Mouse (Mus musculus) testis, adult 2 months (tissue): ENCODE measurements around the gene Gm11595. TPM values are rescaled to one million over a fixed set of nuclear protein-coding genes. Genes with fewer than 3 reads are reported as not detected.
"Not testable (repeated sequence)": the region's sequence is repeated elsewhere in the genome, so short reads cannot be mapped to it uniquely, and the experiment has no call there.

Experiments used
- H3K27ac ChIP-seq: fragments of 200-500 bp; 2 replicates; pipeline ENCODE4 v1.5.1; 2012; ENCODE audit warnings: low read depth, low read length; ENCODE audit not compliant: control insufficient read depth, insufficient read depth
- H3K27me3 ChIP-seq: fragments of 200-500 bp; 2 replicates; pipeline ENCODE4 v1.6.1; 2012; ENCODE audit warnings: mild to moderate bottlenecking, low read length, moderate library complexity; ENCODE audit not compliant: control insufficient read depth, insufficient read depth
- H3K36me3 ChIP-seq: fragments of 200-500 bp; 2 replicates; pipeline ENCODE4 v1.6.1; 2012; ENCODE audit warnings: mild to moderate bottlenecking, low read length; ENCODE audit not compliant: control insufficient read depth, insufficient read depth
- H3K4me1 ChIP-seq: fragments of 200-500 bp; 2 replicates; pipeline ENCODE4 v1.6.1; 2012; ENCODE audit warnings: low read length; ENCODE audit not compliant: control insufficient read depth, insufficient read depth
- H3K4me3 ChIP-seq: fragments of 200-500 bp; 2 replicates; pipeline ENCODE4 v1.5.1; 2012; ENCODE audit warnings: low read depth, mild to moderate bottlenecking, low read length, moderate library complexity, mixed read lengths; ENCODE audit not compliant: control insufficient read depth
- CTCF ChIP-seq: fragments of 200-500 bp; IDR thresholded peaks from 2 replicates; pipeline ENCODE4 v1.5.1; 2012; ENCODE audit warnings: low read depth, mild to moderate bottlenecking, inconsistent platforms, low read length, moderate library complexity; ENCODE audit not compliant: control insufficient read depth, insufficient read depth, insufficient replicate concordance
- POLR2A ChIP-seq: fragments of 200-500 bp; IDR thresholded peaks from 2 replicates; pipeline ENCODE4 v1.6.1; 2012; ENCODE audit warnings: low read depth, mild to moderate bottlenecking, inconsistent platforms, low read length, moderate library complexity; ENCODE audit not compliant: control insufficient read depth
- polyA plus RNA-seq: library from polyadenylated mRNA; depleted of rRNA; stranded (reverse); fragments of >200 nt; gene quantifications from 2 replicates; pipeline ENCODE4 v1.2.3, GENCODE M21; 2012; rRNA removed

Gm11595 gene
- polyA plus RNA-seq, result not detected in 2 replicates

GRCm38 (mm10) chr11:99772813-99773212 lies at the start of gene Gm11595:
TSS of gene Gm11595 (minus strand) at chr11:99772913.
- H3K36me3 ChIP-seq, H3K27ac ChIP-seq, H3K4me1 ChIP-seq, H3K4me3 ChIP-seq, H3K27me3 ChIP-seq: not testable (repeated sequence)

GRCm38 (mm10) chr11:99815566-99815965 lies 42.9 kb upstream of the Gm11595 start, which contains the start of gene Gm11564:
TSS of gene Gm11564 (minus strand) at chr11:99815666.
- not testable (repeated sequence) for H3K36me3 ChIP-seq, H3K4me3 ChIP-seq, H3K4me1 ChIP-seq, H3K27me3 ChIP-seq, H3K27ac ChIP-seq

GRCm38 (mm10) chr11:99809792-99810191 lies 37.1 kb upstream of the Gm11595 start, which contains the start of gene Krtap4-13:
TSS of gene Krtap4-13 (minus strand) at chr11:99809892.
- not testable (repeated sequence) for H3K4me3 ChIP-seq, H3K4me1 ChIP-seq, H3K36me3 ChIP-seq, H3K27ac ChIP-seq, H3K27me3 ChIP-seq

DNA sequence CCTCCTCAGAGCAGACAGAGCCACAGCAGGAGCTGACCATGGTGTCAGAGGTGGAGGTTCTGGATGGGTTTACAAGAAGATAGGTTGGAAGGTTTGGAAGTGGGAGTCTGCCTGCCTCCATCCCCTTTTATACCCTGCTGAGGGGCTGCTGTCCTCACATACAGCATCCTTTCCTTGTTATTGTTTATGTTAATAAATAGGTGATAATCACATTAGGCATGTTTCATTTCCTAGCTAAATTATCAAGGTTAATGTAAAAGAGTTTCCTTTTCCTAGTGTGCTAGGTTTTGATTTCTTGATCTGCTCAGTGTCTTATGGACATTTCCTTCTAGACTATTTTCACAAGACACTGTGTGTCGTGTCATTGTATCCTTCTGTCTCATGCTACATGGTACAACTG lies 31.6 kb upstream of the Gm11595 start, which contains the start of gene Gm11554:
Gm11554 (minus strand) TSS at position 101 of the 400 bp plus-strand sequence.
- not testable (repeated sequence) for H3K36me3 ChIP-seq, H3K27me3 ChIP-seq, H3K4me3 ChIP-seq, H3K27ac ChIP-seq, H3K4me1 ChIP-seq

- H3K27me3 ChIP-seq, H3K4me1 ChIP-seq, H3K36me3 ChIP-seq, H3K27ac ChIP-seq, H3K4me3 ChIP-seq: not testable (repeated sequence)
These were observed 26.1 kb upstream of the Gm11595 start, which contains the start of gene Gm11569 for GRCm38 (mm10) chr11:99798832-99799231. TSS of gene Gm11569 (minus strand) at chr11:99798932.

GRCm38 (mm10) chr11:99793367-99793766 lies 20.7 kb upstream of the Gm11595 start, which contains the start of gene Gm11596:
TSS of gene Gm11596 (minus strand) at chr11:99793467.
- TF ChIP-seq POLR2A (no peak), CTCF (no peak)
- Histone ChIP-seq H3K36me3 (no peaks in the 10 kb centered on the region), H3K4me1 (no peaks in the 10 kb centered on the region), H3K27ac (no peak within 1 kb of the TSS), H3K27me3 (no peaks in the 10 kb centered on the region), H3K4me3 (no peak within 1 kb of the TSS)

- H3K27ac ChIP-seq, H3K36me3 ChIP-seq, H3K4me1 ChIP-seq, H3K4me3 ChIP-seq, H3K27me3 ChIP-seq: not testable (repeated sequence)
These were observed 12.2 kb upstream of the Gm11595 start, which contains the start of gene Krtap4-9 for GRCm38 (mm10) chr11:99784900-99785299. TSS of gene Krtap4-9 (plus strand) at chr11:99785200.

DNA sequence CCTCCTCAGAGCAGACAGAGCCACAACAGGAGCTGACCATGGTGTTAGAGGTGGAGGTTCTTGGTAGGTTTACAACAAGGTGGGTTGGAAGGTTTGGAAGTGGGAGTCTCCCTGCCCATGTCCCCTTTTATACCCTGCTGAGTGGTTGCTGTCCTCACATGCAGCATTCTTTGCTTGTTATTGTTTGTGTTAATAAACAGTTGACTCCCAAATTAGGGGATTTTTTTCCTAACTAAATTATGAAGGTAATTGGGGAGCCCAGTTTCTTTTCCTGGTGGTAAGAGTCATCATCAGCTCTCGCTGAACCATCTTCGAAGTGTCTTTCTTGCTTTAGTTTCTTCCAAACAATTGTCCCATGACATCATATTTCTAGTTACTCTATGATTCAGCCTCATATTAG lies 7.9 kb upstream of the Gm11595 start, which contains the start of gene Krtap4-8:
Krtap4-8 (minus strand) TSS at position 101 of the 400 bp plus-strand sequence.
- Histone ChIP-seq H3K4me1 (no peaks in the 10 kb centered on the region), H3K36me3 (no peaks in the 10 kb centered on the region), H3K27me3 (no peaks in the 10 kb centered on the region), H3K4me3 (no peak within 1 kb of the TSS), H3K27ac (no peak within 1 kb of the TSS)
- TF ChIP-seq POLR2A, result no peak
- no peak for TF ChIP-seq CTCF

DNA sequence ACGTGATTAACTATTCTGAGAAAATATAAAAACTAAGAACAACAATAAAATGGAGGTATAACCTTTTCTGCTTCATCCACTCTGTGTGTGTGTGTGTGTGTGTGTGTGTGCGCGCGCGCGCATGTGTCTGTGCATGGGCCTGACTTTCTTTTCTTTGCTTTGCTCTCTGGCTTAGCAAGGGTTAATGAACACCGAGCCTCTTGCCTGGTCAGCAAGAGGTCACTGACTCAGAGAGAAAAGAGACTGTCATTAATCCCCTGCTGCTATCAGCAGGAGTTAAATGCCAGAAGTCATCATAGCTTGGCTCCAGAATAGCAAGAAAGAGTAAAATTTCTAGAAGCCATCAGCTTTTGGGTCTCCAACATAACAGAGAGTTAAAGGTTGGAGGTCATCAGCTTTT lies 5.7 kb upstream of the Gm11595 start:
- H3K36me3 ChIP-seq, result no peaks in the 10 kb centered on the region
- TF ChIP-seq CTCF (no peak), POLR2A (no peak)
- H3K27ac ChIP-seq, result no peak overlapping the region

More for the DNA sequence above, 5.7 kb upstream of the Gm11595 start:
- Histone ChIP-seq H3K4me1 (no peaks in the 10 kb centered on the region), H3K27me3 (no peaks in the 10 kb centered on the region), H3K4me3 (no peak overlapping the region)
